Mouse (Mus musculus) C2C12 (cell line): ENCODE results near the gene Sgsm2. TPM values are rescaled to one million over a fixed set of nuclear protein-coding genes. Genes with fewer than 3 reads are reported as not detected.

ENCODE experiments used
- H3K27me3 ChIP-seq: one replicate; pipeline ENCODE4 v1.6.1; 2011; ENCODE audit not compliant: control insufficient read depth, insufficient read depth, insufficient read length
- H3K36me3 ChIP-seq: one replicate; pipeline ENCODE4 v1.6.1; 2011; ENCODE audit not compliant: control insufficient read depth, insufficient read depth
- H3K4me3 ChIP-seq: one replicate; pipeline ENCODE4 v1.5.1; 2011; ENCODE audit warnings: mild to moderate bottlenecking, control low read depth; ENCODE audit not compliant: poor library complexity, insufficient read depth, severe bottlenecking
- H3K79me2 ChIP-seq: one replicate; pipeline ENCODE4 v1.6.1; 2011; ENCODE audit not compliant: control insufficient read depth, insufficient read depth
- H3K79me3 ChIP-seq: one replicate; pipeline ENCODE4 v1.6.1; 2011; ENCODE audit warnings: low read depth, control low read depth
- H3ac ChIP-seq: one replicate; pipeline ENCODE3; 2011; ENCODE audit warnings: low read depth; ENCODE audit not compliant: control insufficient read depth, insufficient read length
- CEBPB ChIP-seq: IDR thresholded peaks from one replicate; pipeline ENCODE4 v1.6.1; 2011; ENCODE audit warnings: low read depth, mild to moderate bottlenecking, control low read depth, moderate library complexity
- CTCF ChIP-seq: IDR thresholded peaks from one replicate; pipeline ENCODE4 v1.5.1; 2011; ENCODE audit not compliant: control insufficient read depth, insufficient read depth, insufficient read length
- FOSL1 ChIP-seq: IDR thresholded peaks from one replicate; pipeline ENCODE4 v1.8.0; 2011; ENCODE audit warnings: mild to moderate bottlenecking, low read length; ENCODE audit not compliant: poor library complexity, insufficient read depth, severe bottlenecking
- MAX ChIP-seq: IDR thresholded peaks from one replicate; pipeline ENCODE4 v1.6.1; 2011; ENCODE audit warnings: mild to moderate bottlenecking, control low read depth
- MYOD1 ChIP-seq: IDR thresholded peaks from one replicate; pipeline ENCODE4 v1.6.1; 2011; ENCODE audit warnings: low read depth; ENCODE audit not compliant: control insufficient read depth, insufficient read length
- MYOG ChIP-seq: IDR thresholded peaks from one replicate; pipeline ENCODE4 v1.6.1; 2011; ENCODE audit not compliant: control insufficient read depth, insufficient read length; ENCODE audit errors: extremely low read depth
- USF1 ChIP-seq: IDR thresholded peaks from one replicate; pipeline ENCODE4 v1.6.1; 2011; ENCODE audit warnings: low read depth, mild to moderate bottlenecking, control low read depth, moderate library complexity
- polyA plus RNA-seq: library from polyadenylated mRNA; unstranded; fragments of >200 nt; fragmentation: generic; extraction: Trizol; gene quantifications from one replicate; pipeline ENCODE4 v1.2.1, GENCODE M21; 2012; ENCODE audit warnings: missing spikeins

Sgsm2 gene
- polyA plus RNA-seq, 1 experiment, result 7.8 TPM

DNA sequence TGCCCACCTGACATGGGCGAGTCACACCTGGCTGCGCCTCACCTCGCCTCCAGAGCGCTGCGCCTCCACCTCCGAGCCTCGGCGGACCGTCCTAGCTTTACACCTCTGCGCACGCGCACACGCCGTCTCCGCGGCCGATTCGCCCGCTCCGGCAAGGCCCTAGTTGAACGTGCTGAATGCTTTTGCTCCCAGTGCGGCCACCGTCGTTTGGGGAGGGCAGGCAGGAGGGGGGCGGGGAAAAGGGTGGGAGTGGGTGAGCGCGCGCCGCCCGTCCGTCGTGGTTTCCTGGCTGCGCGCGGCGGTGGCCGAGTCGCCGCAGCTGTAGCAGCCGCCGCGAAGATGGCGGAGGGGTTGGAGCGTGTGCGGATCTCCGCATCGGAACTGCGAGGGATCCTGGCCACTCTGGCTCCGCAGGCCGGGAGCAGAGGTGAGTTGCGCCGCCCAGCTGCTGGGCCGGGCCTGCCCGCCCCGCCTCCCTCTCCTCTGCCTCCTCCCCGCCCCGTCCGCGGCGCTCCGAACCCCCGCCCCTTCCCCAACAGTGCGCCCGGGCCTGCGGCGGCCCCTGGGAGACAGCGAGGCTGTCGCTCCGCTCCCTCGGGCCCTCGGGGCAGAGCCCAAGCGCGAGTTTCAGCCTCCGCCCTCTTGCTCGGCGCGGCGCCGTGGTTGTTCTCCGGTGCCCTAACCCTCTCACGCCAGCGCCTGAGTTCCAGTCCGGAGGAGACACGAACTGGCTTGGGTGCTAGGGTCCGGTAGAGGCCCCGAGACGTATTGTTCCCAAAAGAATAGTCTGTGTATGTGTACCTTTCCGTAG is 28.9 kb upstream of the Sgsm2 start, which contains the start of the genes Smg6 and Srr:
Gene Smg6 (plus strand): TSS at position 247 of the 811 bp plus-strand sequence.
Gene Srr (minus strand): TSS at position 372 of the 811 bp plus-strand sequence.
- Histone ChIP-seq H3K36me3 (peaks cover 13% of the 10 kb centered on the region), H3K79me2 (peaks cover 77% of the 10 kb centered on the region), H3K27me3 (no peaks in the 10 kb centered on the region), H3K4me3 (peak within 1 kb of the TSS; percentile 92), H3ac (peak within 1 kb of the TSS; percentile 96), H3K79me3 (peaks cover 37% of the 10 kb centered on the region)
- TF ChIP-seq MAX, result peak; percentile 79
- TF ChIP-seq USF1, result no peak
- no peak for TF ChIP-seq MYOG
- TF ChIP-seq CEBPB, result no peak

GRCm38 (mm10) chr11:74924149-74924548 is 27.3 kb upstream of the Sgsm2 start:
- no peak for TF ChIP-seq MYOD1
- TF ChIP-seq CTCF, result no peak
- TF ChIP-seq USF1, result peak; percentile 53
- no peak for TF ChIP-seq FOSL1
- Histone ChIP-seq H3K79me2 (peaks cover 62% of the 10 kb centered on the region), H3K27me3 (no peaks in the 10 kb centered on the region), H3K36me3 (peaks cover 3% of the 10 kb centered on the region), H3ac (no peak overlapping the region), H3K4me3 (no peak overlapping the region), H3K79me3 (peaks cover 36% of the 10 kb centered on the region)

DNA sequence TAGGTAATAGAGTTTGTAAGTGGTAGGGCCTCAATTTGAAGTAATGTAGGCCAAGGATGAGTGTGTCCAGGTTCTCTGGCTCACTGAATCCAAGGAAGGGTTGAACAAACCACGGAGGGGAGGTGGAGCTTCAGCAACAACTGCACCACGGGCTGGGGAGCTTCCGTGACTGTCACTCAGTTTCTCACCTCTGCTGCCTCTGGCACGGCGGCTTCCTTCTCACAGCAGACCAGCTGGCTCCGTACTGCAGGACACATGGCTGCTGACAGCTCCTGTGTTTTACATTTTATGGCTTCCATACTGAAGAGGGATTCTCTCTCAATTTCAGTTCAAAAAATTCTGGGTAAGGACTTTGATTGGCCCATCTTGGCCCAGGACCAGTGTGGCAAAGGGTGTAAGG is 22.4 kb upstream of the Sgsm2 start:
- H3K36me3 ChIP-seq, result peaks cover 17% of the 10 kb centered on the region
- no peak for TF ChIP-seq FOSL1
- TF ChIP-seq CEBPB, result no peak
- no peak for TF ChIP-seq USF1
- no peak for TF ChIP-seq MYOG
- no peak for TF ChIP-seq CTCF
- no peak for TF ChIP-seq MAX
- no peak for TF ChIP-seq MYOD1
- H3K4me3 ChIP-seq, result no peak overlapping the region
- peaks cover 5% of the 10 kb centered on the region for H3K79me3 ChIP-seq
- no peaks in the 10 kb centered on the region for H3K27me3 ChIP-seq
- no peak overlapping the region for H3ac ChIP-seq
- peaks cover 18% of the 10 kb centered on the region for H3K79me2 ChIP-seq

GRCm38 (mm10) chr11:74912492-74912891 is 15.6 kb upstream of the Sgsm2 start:
- Histone ChIP-seq H3K4me3 (no peak overlapping the region), H3K79me2 (no peaks in the 10 kb centered on the region), H3K36me3 (peaks cover 28% of the 10 kb centered on the region), H3K27me3 (no peaks in the 10 kb centered on the region), H3K79me3 (no peaks in the 10 kb centered on the region), H3ac (no peak overlapping the region)
- no peak for TF ChIP-seq CTCF
- no peak for TF ChIP-seq CEBPB
- no peak for TF ChIP-seq MYOG

- TF ChIP-seq CEBPB (no peak), MYOG (no peak), CTCF (no peak), USF1 (no peak), MYOD1 (no peak), MAX (no peak), FOSL1 (no peak)
These were observed 13.1 kb upstream of the Sgsm2 start for GRCm38 (mm10) chr11:74909978-74910377.

DNA sequence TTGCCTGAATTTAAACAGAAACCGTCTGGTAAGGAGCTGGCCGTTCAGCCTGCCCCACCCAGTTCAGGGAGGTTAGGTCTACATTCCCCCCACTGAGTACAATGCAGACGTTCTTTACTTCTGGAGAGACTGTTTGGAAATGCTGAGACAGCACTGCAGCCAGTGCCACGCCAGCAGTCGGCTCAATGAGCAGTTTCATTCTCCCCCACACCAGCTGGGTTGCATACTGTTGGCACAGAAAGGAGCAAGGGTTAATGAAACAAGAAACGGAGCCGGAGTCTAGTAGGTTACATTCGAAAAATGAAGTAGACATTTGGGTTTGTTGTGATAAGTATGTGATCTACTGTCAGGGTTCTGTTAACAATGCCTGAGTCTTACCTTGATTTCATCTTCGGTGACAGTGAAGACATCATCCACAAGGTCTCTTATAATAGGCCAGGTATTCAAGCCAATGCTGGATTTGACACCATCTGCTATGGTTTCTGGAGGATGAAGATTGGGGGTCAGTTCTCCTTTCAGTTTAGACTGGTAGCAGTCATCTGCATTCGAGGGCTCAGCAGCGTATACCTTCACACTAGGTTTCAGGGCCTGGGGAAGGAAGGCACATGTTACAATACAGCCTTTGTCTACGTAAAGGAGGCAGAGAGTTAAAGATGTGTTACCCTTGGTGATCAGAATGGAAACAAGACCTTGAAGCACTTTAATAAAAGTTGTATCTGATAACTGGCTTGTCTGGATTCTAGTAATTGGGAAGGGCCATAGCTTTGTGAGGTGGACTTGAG is 11.9 kb upstream of the Sgsm2 start:
- no peaks in the 10 kb centered on the region for H3K27me3 ChIP-seq
- H3K79me3 ChIP-seq, result peaks cover 3% of the 10 kb centered on the region
- H3K79me2 ChIP-seq, result peaks cover 22% of the 10 kb centered on the region
- no peak overlapping the region for H3ac ChIP-seq
- H3K36me3 ChIP-seq, result peaks cover 65% of the 10 kb centered on the region
- TF ChIP-seq FOSL1, result no peak
- no peak for TF ChIP-seq USF1
- no peak for TF ChIP-seq CTCF
- TF ChIP-seq CEBPB, result no peak
- no peak for TF ChIP-seq MYOG
- TF ChIP-seq MAX, result no peak
- no peak for TF ChIP-seq MYOD1
- no peak overlapping the region for H3K4me3 ChIP-seq

More at GRCm38 (mm10) chr11:74909978-74910377, 13.1 kb upstream of the Sgsm2 start:
- peaks cover 54% of the 10 kb centered on the region for H3K36me3 ChIP-seq
- H3ac ChIP-seq, result no peak overlapping the region
- H3K27me3 ChIP-seq, result no peaks in the 10 kb centered on the region
- no peak overlapping the region for H3K4me3 ChIP-seq
- peaks cover 10% of the 10 kb centered on the region for H3K79me2 ChIP-seq
- H3K79me3 ChIP-seq, result peaks cover under 1% of the 10 kb centered on the region
